Mouse (Mus musculus) olfactory bulb, adult 2 months (tissue): ENCODE results near the gene 9630041A04Rik.

Experiments
- CTCF ChIP-seq: fragments of 200-500 bp; IDR thresholded peaks from 2 replicates; pipeline ENCODE4 v1.5.1; 2012; ENCODE audit warnings: low read depth, mild to moderate bottlenecking, low read length, moderate library complexity; ENCODE audit not compliant: insufficient read depth
- POLR2A ChIP-seq: fragments of 200-500 bp; IDR thresholded peaks from 2 replicates; pipeline ENCODE4 v1.6.1; 2012; ENCODE audit warnings: mild to moderate bottlenecking, low read depth, low read length, moderate library complexity; ENCODE audit not compliant: insufficient read depth

DNA sequence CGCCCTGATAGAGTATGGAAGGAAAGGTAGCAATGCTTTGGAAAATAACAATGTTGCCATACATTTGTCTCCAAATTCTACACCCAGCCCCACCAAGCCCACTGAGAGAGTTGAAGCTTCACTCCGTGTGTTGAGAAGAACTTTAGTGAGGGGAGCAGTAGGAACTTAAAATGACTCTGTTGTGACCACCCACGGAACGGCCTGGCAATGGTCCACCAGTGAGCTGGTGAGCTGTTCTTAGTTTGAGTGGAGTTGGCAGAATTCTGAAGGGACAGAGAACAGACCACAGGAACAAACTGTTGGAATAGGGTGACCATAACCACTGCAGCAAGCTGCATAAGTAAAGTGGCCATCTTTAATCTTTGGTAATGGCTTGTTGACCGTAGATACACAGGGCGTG, 7.0 kb downstream of the 9630041A04Rik start:
- TF ChIP-seq POLR2A = no peak
- no peak for TF ChIP-seq CTCF
